Mouse (Mus musculus) embryonic fibroblast, embryonic 13.5 days (primary cell): Measurements from ENCODE around the gene Lzic.

Experiments
- CTCF ChIP-seq: IDR thresholded peaks from 2 replicates; pipeline ENCODE4 v1.5.1; 2011; ENCODE audit warnings: mild to moderate bottlenecking, control low read depth, low read length, moderate library complexity, borderline replicate concordance; ENCODE audit not compliant: insufficient read depth
- POLR2A ChIP-seq: IDR thresholded peaks from 2 replicates; pipeline ENCODE4 v1.6.1; 2011; ENCODE audit warnings: low read depth, mild to moderate bottlenecking, control low read depth, low read length, moderate library complexity

GRCm38 (mm10) chr4:149541935-149542334, 56.9 kb downstream of the Lzic start:
- TF ChIP-seq POLR2A (no peak), CTCF (no peak)
